Mouse (Mus musculus): Measurements from ENCODE around the gene Rpn1. TPM values are rescaled to one million over a fixed set of nuclear protein-coding genes. Genes with fewer than 3 reads are reported as not detected.

Gene Rpn1
- polyA plus RNA-seq, 1 experiment from 2014 or later = 462 TPM

- H3K27me3 ChIP-seq (replicated peaks; ENCODE audit: control insufficient read depth, insufficient read depth, low read length) = no peaks in the 10 kb centered on the region; the same call in 1 of the 2 replicates
- no peak overlapping the region for H3K9ac ChIP-seq (ENCODE audit: low read depth, low read length)
- H3K27ac ChIP-seq (ENCODE audit: low read length) = no peak overlapping the region
- H3K36me3 ChIP-seq (ENCODE audit: control insufficient read depth, insufficient read depth, low read length) = no peaks in the 10 kb centered on the region
- no peaks in the 10 kb centered on the region for H3K9me3 ChIP-seq (ENCODE audit: control insufficient read depth, low read length)
- H3K4me1 ChIP-seq (ENCODE audit: control insufficient read depth, insufficient read depth, low read length) = 0 out of 2 replicates have a peak, but pooled peaks cover 7% of the 10 kb centered on the region
- ATAC-seq = no peak
- 84% methylated on average over 3 of the region's 3 CpGs for WGBS
- no peak overlapping the region for H3K4me2 ChIP-seq (ENCODE audit: low read depth, low read length)
- H3K4me3 ChIP-seq (ENCODE audit: low read length) = no peak overlapping the region
Observed at GRCm38 (mm10) chr6:88138485-88138884, 54.2 kb downstream of the Rpn1 start.

- Histone ChIP-seq H3K36me3 (ENCODE audit: control insufficient read depth, insufficient read depth, low read length) (no peaks in the 10 kb centered on the region), H3K27me3 (replicated peaks; ENCODE audit: control insufficient read depth, insufficient read depth, low read length) (no peaks in the 10 kb centered on the region; the same call in 1 of the 2 replicates), H3K27ac (ENCODE audit: low read length) (no peak overlapping the region), H3K4me2 (ENCODE audit: low read depth, low read length) (no peak overlapping the region), H3K9me3 (ENCODE audit: control insufficient read depth, low read length) (no peaks in the 10 kb centered on the region), H3K4me3 (ENCODE audit: low read length) (no peak overlapping the region), H3K9ac (ENCODE audit: low read depth, low read length) (no peak overlapping the region), H3K4me1 (ENCODE audit: control insufficient read depth, insufficient read depth, low read length) (0 out of 2 replicates have a peak, but pooled peaks cover 7% of the 10 kb centered on the region)
- no peak for ATAC-seq
- WGBS = 65% methylated on average over 8 of the region's 8 CpGs
Observed at GRCm38 (mm10) chr6:88140264-88140663, 56.0 kb downstream of the Rpn1 start.

GRCm38 (mm10) chr6:88145793-88146192 is 61.5 kb downstream of the Rpn1 start:
- no peaks in the 10 kb centered on the region for H3K27me3 ChIP-seq (replicated peaks; ENCODE audit: control insufficient read depth, insufficient read depth, low read length)
- no peak for ATAC-seq
- 79% methylated on average over 4 of the region's 4 CpGs for WGBS

GRCm38 (mm10) chr6:88146576-88146975 is 62.3 kb downstream of the Rpn1 start:
- Histone ChIP-seq H3K4me1 (ENCODE audit: control insufficient read depth, insufficient read depth, low read length) (no peaks in the 10 kb centered on the region), H3K36me3 (ENCODE audit: control insufficient read depth, insufficient read depth, low read length) (no peaks in the 10 kb centered on the region), H3K27ac (ENCODE audit: low read length) (no peak overlapping the region), H3K9me3 (ENCODE audit: control insufficient read depth, low read length) (no peaks in the 10 kb centered on the region), H3K9ac (ENCODE audit: low read depth, low read length) (no peak overlapping the region), H3K27me3 (replicated peaks; ENCODE audit: control insufficient read depth, insufficient read depth, low read length) (no peaks in the 10 kb centered on the region), H3K4me3 (ENCODE audit: low read length) (no peak overlapping the region), H3K4me2 (ENCODE audit: low read depth, low read length) (no peak overlapping the region)
- ATAC-seq = no peak
- 79% methylated on average over 8 of the region's 8 CpGs for WGBS

More at GRCm38 (mm10) chr6:88145793-88146192, 61.5 kb downstream of the Rpn1 start:
- H3K4me1 ChIP-seq (ENCODE audit: control insufficient read depth, insufficient read depth, low read length) = no peaks in the 10 kb centered on the region
- no peak overlapping the region for H3K4me2 ChIP-seq (ENCODE audit: low read depth, low read length)
- no peaks in the 10 kb centered on the region for H3K36me3 ChIP-seq (ENCODE audit: control insufficient read depth, insufficient read depth, low read length)
- no peak overlapping the region for H3K4me3 ChIP-seq (ENCODE audit: low read length)
- no peak overlapping the region for H3K9ac ChIP-seq (ENCODE audit: low read depth, low read length)
- H3K27ac ChIP-seq (ENCODE audit: low read length) = no peak overlapping the region
- no peaks in the 10 kb centered on the region for H3K9me3 ChIP-seq (ENCODE audit: control insufficient read depth, low read length)

GRCm38 (mm10) chr6:88147411-88148003 is 63.2 kb downstream of the Rpn1 start:
- Histone ChIP-seq H3K27ac (ENCODE audit: low read length) (no peak overlapping the region), H3K36me3 (ENCODE audit: control insufficient read depth, insufficient read depth, low read length) (no peaks in the 10 kb centered on the region), H3K9me3 (ENCODE audit: control insufficient read depth, low read length) (no peaks in the 10 kb centered on the region), H3K27me3 (replicated peaks; ENCODE audit: control insufficient read depth, insufficient read depth, low read length) (no peaks in the 10 kb centered on the region), H3K4me1 (ENCODE audit: control insufficient read depth, insufficient read depth, low read length) (no peaks in the 10 kb centered on the region), H3K9ac (ENCODE audit: low read depth, low read length) (no peak overlapping the region), H3K4me3 (ENCODE audit: low read length) (no peak overlapping the region), H3K4me2 (ENCODE audit: low read depth, low read length) (no peak overlapping the region)
- no peak for ATAC-seq
- 65% methylated on average over 16 of the region's 16 CpGs for WGBS

GRCm38 (mm10) chr6:88151335-88151734 is 67.1 kb downstream of the Rpn1 start:
- Histone ChIP-seq H3K4me2 (ENCODE audit: low read depth, low read length) (no peak overlapping the region), H3K27ac (ENCODE audit: low read length) (no peak overlapping the region), H3K9me3 (ENCODE audit: control insufficient read depth, low read length) (no peaks in the 10 kb centered on the region), H3K9ac (ENCODE audit: low read depth, low read length) (no peak overlapping the region), H3K4me3 (ENCODE audit: low read length) (no peak overlapping the region), H3K27me3 (replicated peaks; ENCODE audit: control insufficient read depth, insufficient read depth, low read length) (no peaks in the 10 kb centered on the region), H3K4me1 (ENCODE audit: control insufficient read depth, insufficient read depth, low read length) (no peaks in the 10 kb centered on the region), H3K36me3 (ENCODE audit: control insufficient read depth, insufficient read depth, low read length) (no peaks in the 10 kb centered on the region)
- WGBS = 66% methylated on average over 4 of the region's 4 CpGs
- ATAC-seq = no peak

- ATAC-seq = no peak
- Histone ChIP-seq H3K36me3 (ENCODE audit: control insufficient read depth, insufficient read depth, low read length) (no peaks in the 10 kb centered on the region), H3K4me1 (ENCODE audit: control insufficient read depth, insufficient read depth, low read length) (no peaks in the 10 kb centered on the region), H3K4me2 (ENCODE audit: low read depth, low read length) (no peak overlapping the region), H3K9ac (ENCODE audit: low read depth, low read length) (no peak overlapping the region), H3K27ac (ENCODE audit: low read length) (no peak overlapping the region), H3K9me3 (ENCODE audit: control insufficient read depth, low read length) (no peaks in the 10 kb centered on the region), H3K27me3 (replicated peaks; ENCODE audit: control insufficient read depth, insufficient read depth, low read length) (no peaks in the 10 kb centered on the region), H3K4me3 (ENCODE audit: low read length) (no peak overlapping the region)
- WGBS = 75% methylated on average over 14 of the region's 14 CpGs
Observed at GRCm38 (mm10) chr6:88152127-88152705, 67.9 kb downstream of the Rpn1 start.

GRCm38 (mm10) chr6:88152979-88153378 is 68.7 kb downstream of the Rpn1 start:
- Histone ChIP-seq H3K9me3 (ENCODE audit: control insufficient read depth, low read length) (no peaks in the 10 kb centered on the region), H3K36me3 (ENCODE audit: control insufficient read depth, insufficient read depth, low read length) (no peaks in the 10 kb centered on the region), H3K9ac (ENCODE audit: low read depth, low read length) (no peak overlapping the region), H3K27me3 (replicated peaks; ENCODE audit: control insufficient read depth, insufficient read depth, low read length) (no peaks in the 10 kb centered on the region), H3K4me1 (ENCODE audit: control insufficient read depth, insufficient read depth, low read length) (no peaks in the 10 kb centered on the region), H3K4me2 (ENCODE audit: low read depth, low read length) (no peak overlapping the region), H3K27ac (ENCODE audit: low read length) (no peak overlapping the region), H3K4me3 (ENCODE audit: low read length) (no peak overlapping the region)
- ATAC-seq = no peak
- WGBS = 75% methylated on average over 6 of the region's 6 CpGs
